Mouse (Mus musculus) liver, embryonic 14.5 days (tissue): Measurements from ENCODE around the gene Abcc4.

Source experiments
- CTCF ChIP-seq: IDR thresholded peaks from 2 replicates; pipeline ENCODE4 v1.5.1; 2016; ENCODE audit warnings: antibody characterized with exemption, low read depth, control low read depth
- EP300 ChIP-seq: IDR thresholded peaks from 2 replicates; pipeline ENCODE4 v1.6.1; 2016; ENCODE audit warnings: antibody characterized with exemption, low read depth

DNA sequence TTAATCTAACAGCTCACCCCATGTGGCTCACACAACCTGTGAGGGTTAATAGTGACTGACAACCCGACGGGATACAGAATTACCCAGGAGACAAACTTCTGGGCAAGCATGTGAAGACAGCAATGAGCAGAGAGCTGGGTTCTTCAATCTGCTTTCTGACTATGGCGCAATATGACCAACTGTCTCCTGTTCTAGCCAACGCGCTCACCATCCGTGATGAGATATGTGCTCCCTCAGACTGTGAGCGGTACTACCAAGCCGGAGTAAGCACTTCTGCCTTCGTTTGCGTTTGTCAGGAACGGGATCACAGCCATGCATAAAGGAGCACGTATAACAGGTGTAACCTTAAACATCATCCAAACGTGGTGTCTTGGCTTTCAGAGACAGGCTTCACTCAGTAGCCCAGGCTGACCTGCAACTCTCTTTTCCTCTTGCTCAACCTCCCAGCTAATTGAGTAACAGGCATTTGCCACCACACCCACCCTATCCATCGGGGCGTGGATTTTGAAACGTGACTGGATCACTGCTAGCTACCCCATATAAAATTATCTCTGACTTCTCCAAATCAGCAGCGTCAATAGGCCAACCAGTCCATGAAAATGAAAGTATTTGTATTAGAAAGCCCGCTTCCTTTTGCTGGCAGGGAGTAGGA, 43.3 kb downstream of the Abcc4 start:
- TF ChIP-seq CTCF: no peak
- TF ChIP-seq EP300: no peak
